10 mouse cellular contexts compared by ENCODE assay signal in the genomic region with DNA sequence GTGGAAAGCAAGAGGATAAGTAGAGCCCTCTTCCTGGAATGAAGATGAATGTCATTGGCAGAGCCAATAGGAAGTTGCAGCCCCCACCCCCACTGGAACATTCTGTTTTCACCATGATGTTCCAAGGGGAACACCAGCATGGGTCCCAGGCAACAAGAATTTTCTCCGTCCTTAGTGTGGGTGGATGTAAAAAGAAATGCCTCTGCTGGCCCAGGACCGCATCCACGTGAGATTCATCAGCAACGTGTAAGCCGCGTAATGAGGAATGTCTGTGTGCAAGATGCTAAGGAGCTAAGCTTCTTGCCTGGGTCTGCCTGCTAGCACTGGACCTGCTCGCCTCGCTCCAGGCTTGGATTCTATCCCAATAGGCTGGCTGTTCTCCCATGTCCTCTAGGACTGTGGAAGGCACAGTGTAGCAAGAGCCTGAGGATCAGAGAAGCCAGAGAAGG. TPM values are rescaled to one million over a fixed set of nuclear protein-coding genes. Genes with fewer than 3 reads are reported as not detected.
A peak's percentile ranks its signal among the peaks of the same experiment; 100 is the strongest.
DNase-seq lines count a peak whose midpoint lies in the region; ATAC-seq and TF ChIP-seq lines count a peak whose summit lies in the region.
"Had no signal": no experiment of that assay in that cellular context is flagged by ENCODE, and none has a peak within 500 bp of the region (broad histone marks: within the 10 kb centered on the region; RNA-seq: fewer than 3 reads in every experiment).

Gm10309 (minus strand) TSS at position 50 of the 449 bp plus-strand sequence.

- ATAC-seq in hindbrain, postnatal 0 days = 0 out of 2 replicates have a peak, but pooled peaks have one; percentile 24
- ATAC-seq in hindbrain, embryonic 11.5 days (ENCODE audit: low FRiP score) = no peak
- no peak for ATAC-seq in forebrain, postnatal 0 days
- no peak for ATAC-seq in erythroblast, adult 5-6 weeks (replicated peaks; ENCODE audit: low FRiP score, poor library complexity, severe bottlenecking)

- H3K27me3 ChIP-seq in hindbrain, postnatal 0 days (ENCODE audit: insufficient read depth, low read length) = no peaks in the 10 kb centered on the region
- no peaks in the 10 kb centered on the region for H3K27me3 ChIP-seq in hindbrain, embryonic 11.5 days (ENCODE audit: control insufficient read depth, insufficient read depth, low read length)
- H3K27me3 ChIP-seq in forebrain, postnatal 0 days (ENCODE audit: insufficient read depth, low read length) = no peaks in the 10 kb centered on the region
- H3K27me3 ChIP-seq: CH12.LX had no signal

- DNase-seq in hindbrain, postnatal 0 days (ENCODE audit: low spot score) = peak; percentile 21
- DNase-seq in hindbrain, embryonic 11.5 days (ENCODE audit: low spot score) = no peak
- DNase-seq in brain, adult 2 months (ENCODE audit: low read depth, low spot score) = peak; percentile 90
- DNase-seq in heart, postnatal 10 days = peak; percentile 75 to 77
- peak; percentile 69 for DNase-seq in lung, postnatal 14 days
- no peak for DNase-seq in retina, embryonic 14.5 days (ENCODE audit: low spot score)
- DNase-seq in forebrain, postnatal 0 days = no peak

- H3K27ac ChIP-seq in hindbrain, postnatal 0 days = no peak within 1 kb of the TSS
- no peak within 1 kb of the TSS for H3K27ac ChIP-seq in hindbrain, embryonic 11.5 days (ENCODE audit: low read depth, low read length)
- no peak within 1 kb of the TSS for H3K27ac ChIP-seq in forebrain, postnatal 0 days (ENCODE audit: low read depth, low read length)
- H3K27ac ChIP-seq: macrophage had no signal

- no peak within 1 kb of the TSS for H3K4me2 ChIP-seq in hindbrain, postnatal 0 days (ENCODE audit: low read depth, low read length)
- no peak within 1 kb of the TSS for H3K4me2 ChIP-seq in hindbrain, embryonic 11.5 days (replicated peaks; ENCODE audit: low read depth, low read length)
- no peak within 1 kb of the TSS for H3K4me2 ChIP-seq in forebrain, postnatal 0 days (ENCODE audit: low read depth)

- 71% methylated on average over 8 of the region's 8 CpGs for WGBS in hindbrain, postnatal 0 days
- WGBS in hindbrain, embryonic 11.5 days = 93% methylated on average over 8 of the region's 8 CpGs
- 82% methylated on average over 8 of the region's 8 CpGs for WGBS in forebrain, postnatal 0 days

- intact Hi-C loops in heart, postnatal 10 days (cut with DNase I) = no loop called here

- H3K9ac ChIP-seq in hindbrain, postnatal 0 days (replicated peaks; ENCODE audit: low read length) = no peak within 1 kb of the TSS
- H3K9ac ChIP-seq in hindbrain, embryonic 11.5 days (ENCODE audit: low read depth, low read length) = no peak within 1 kb of the TSS
- H3K9ac ChIP-seq in forebrain, postnatal 0 days = no peak within 1 kb of the TSS

- no peak within 1 kb of the TSS for H3K4me3 ChIP-seq in hindbrain, postnatal 0 days (ENCODE audit: low read length)
- H3K4me3 ChIP-seq in hindbrain, embryonic 11.5 days (ENCODE audit: low read depth, low read length) = no peak within 1 kb of the TSS
- H3K4me3 ChIP-seq in forebrain, postnatal 0 days (ENCODE audit: low read depth, low read length) = no peak within 1 kb of the TSS

- no peaks in the 10 kb centered on the region for H3K9me3 ChIP-seq in hindbrain, postnatal 0 days (ENCODE audit: low read length)
- no peaks in the 10 kb centered on the region for H3K9me3 ChIP-seq in hindbrain, embryonic 11.5 days (ENCODE audit: control insufficient read depth, low read length)
- H3K9me3 ChIP-seq in forebrain, postnatal 0 days (ENCODE audit: low read length) = no peaks in the 10 kb centered on the region

- no peaks in the 10 kb centered on the region for H3K4me1 ChIP-seq in hindbrain, postnatal 0 days (ENCODE audit: insufficient read depth, low read length)
- no peaks in the 10 kb centered on the region for H3K4me1 ChIP-seq in hindbrain, embryonic 11.5 days (replicated peaks; ENCODE audit: control insufficient read depth, insufficient read depth, low read length)
- H3K4me1 ChIP-seq in forebrain, postnatal 0 days (ENCODE audit: insufficient read depth) = no peaks in the 10 kb centered on the region

- TF ChIP-seq CTCF in hindbrain, postnatal 0 days (IDR thresholded peaks at IDR 0.05; ENCODE audit: low read depth) = no peak
- TF ChIP-seq CTCF in forebrain, postnatal 0 days (IDR thresholded peaks at IDR 0.05; ENCODE audit: low read depth) = no peak

- no peaks in the 10 kb centered on the region for H3K36me3 ChIP-seq in hindbrain, postnatal 0 days (ENCODE audit: insufficient read depth, low read length)
- H3K36me3 ChIP-seq in hindbrain, embryonic 11.5 days (ENCODE audit: control insufficient read depth, insufficient read depth, low read length) = no peaks in the 10 kb centered on the region
- H3K36me3 ChIP-seq in forebrain, postnatal 0 days (ENCODE audit: insufficient read depth) = 0 out of 2 replicates have a peak, but pooled peaks cover 13% of the 10 kb centered on the region

RNA-seq across cellular contexts. Expression of gene Gm10309, which starts in this region (rescaled TPM):
- not detected in 2 replicates for total RNA-seq in hindbrain, postnatal 0 days (2014; rRNA removed)
- 0.14 and 0.30 TPM in 2 replicates for polyA plus RNA-seq in hindbrain, postnatal 0 days (2015; fragmentation: Nextera tagmentation; extraction: Ambion mirVana)
- 0.25 TPM in 1 of 2 replicates, not detected in the other for polyA plus RNA-seq in hindbrain, embryonic 11.5 days (2014; fragmentation: Nextera tagmentation; extraction: Ambion mirVana)
- total RNA-seq in heart, postnatal 10 days (2021) = not detected
- total RNA-seq in forebrain, postnatal 0 days (2014; rRNA removed) = not detected in 2 replicates
- 0.22 TPM in 1 of 2 replicates, not detected in the other for polyA plus RNA-seq in forebrain, postnatal 0 days (2015; fragmentation: Nextera tagmentation; extraction: Ambion mirVana)
- not detected in 2 replicates for total RNA-seq in erythroblast, adult 5-6 weeks (2015; ENCODE audit: low replicate concordance)
- not detected in 2 replicates for total RNA-seq in erythroblast, adult 5-6 weeks (2017; ENCODE audit: low replicate concordance)
- polyA plus RNA-seq: macrophage had no signal

Comparison
In these comparisons a context has a peak if more than half of its experiments do, and no peak if none do; other contexts are left out.
1. Peak in DNase-seq and ATAC-seq in hindbrain, postnatal 0 days; RNA of the gene not detected or under 1 TPM.
2. Peak in DNase-seq in heart, postnatal 10 days; RNA of the gene not detected or under 1 TPM.
3. DNase-seq: peak in brain, adult 2 months (single experiment) and lung, postnatal 14 days (single experiment); none in hindbrain, embryonic 11.5 days (single experiment), retina, embryonic 14.5 days (single experiment) and forebrain, postnatal 0 days (single experiment).